ENCODE assay signal across 11 mouse cellular contexts in genomic region chr7:126039247-126039835, GRCm38 (mm10). TPM values are rescaled to one million over a fixed set of nuclear protein-coding genes. Genes with fewer than 3 reads are reported as not detected.
DNase-seq lines count a peak whose midpoint lies in the region; ATAC-seq and TF ChIP-seq lines count a peak whose summit lies in the region.
"Had no signal": no experiment of that assay in that cellular context is flagged by ENCODE, and none has a peak within 500 bp of the region (broad histone marks: within the 10 kb centered on the region; RNA-seq: fewer than 3 reads in every experiment).

No protein-coding gene starts in this region.

- H3K4me1 ChIP-seq in heart, embryonic 14.5 days (ENCODE audit: control insufficient read depth in 2 of 2, insufficient read depth in 2 of 2, low read length in 2 of 2) = peaks cover 33 to 54% of the 10 kb centered on the region in 2 experiments
- H3K4me1 ChIP-seq in embryonic facial prominence, embryonic 11.5 days (ENCODE audit: control insufficient read depth, insufficient read depth, low read length) = no peaks in the 10 kb centered on the region
- peaks cover 13% of the 10 kb centered on the region for H3K4me1 ChIP-seq in hindbrain, postnatal 0 days (ENCODE audit: insufficient read depth, low read length)
- H3K4me1 ChIP-seq in midbrain, embryonic 14.5 days (ENCODE audit: control insufficient read depth, insufficient read depth, low read length) = peaks cover 17% of the 10 kb centered on the region

- peak overlapping the region; percentile 39; the same call in 1 of the 2 replicates for H3K9ac ChIP-seq in heart, embryonic 14.5 days (ENCODE audit: low read length)
- 0 out of 2 replicates have a peak overlapping the region, but pooled peaks have one; percentile 19 for H3K9ac ChIP-seq in embryonic facial prominence, embryonic 11.5 days (replicated peaks; ENCODE audit: low read length)
- no peak overlapping the region for H3K9ac ChIP-seq in hindbrain, postnatal 0 days (replicated peaks; ENCODE audit: low read length)
- peak overlapping the region; percentile 37; the same call in 1 of the 2 replicates for H3K9ac ChIP-seq in midbrain, embryonic 14.5 days (replicated peaks; ENCODE audit: low read length)

- intact Hi-C loops in left cerebral cortex, postnatal 36 days (cut with DNase I) = no loop called here

- H3K36me3 ChIP-seq in heart, embryonic 14.5 days (ENCODE audit: control insufficient read depth, insufficient read depth, low read length) = no peaks in the 10 kb centered on the region
- no peaks in the 10 kb centered on the region for H3K36me3 ChIP-seq in embryonic facial prominence, embryonic 11.5 days (replicated peaks; ENCODE audit: control insufficient read depth, insufficient read depth, low read depth, low read length)
- no peaks in the 10 kb centered on the region for H3K36me3 ChIP-seq in hindbrain, postnatal 0 days (ENCODE audit: insufficient read depth, low read length)
- no peaks in the 10 kb centered on the region for H3K36me3 ChIP-seq in midbrain, embryonic 14.5 days (ENCODE audit: control insufficient read depth, insufficient read depth, low read length)

- no peak overlapping the region for H3K4me3 ChIP-seq in heart, embryonic 14.5 days (ENCODE audit: control insufficient read depth in 1 of 2, insufficient read depth in 1 of 2, low read depth in 1 of 2, low read length in 2 of 2)
- no peak overlapping the region for H3K4me3 ChIP-seq in embryonic facial prominence, embryonic 11.5 days (ENCODE audit: low read depth, low read length)
- no peak overlapping the region for H3K4me3 ChIP-seq in hindbrain, postnatal 0 days (ENCODE audit: low read length)
- no peak overlapping the region for H3K4me3 ChIP-seq in midbrain, embryonic 14.5 days (replicated peaks; ENCODE audit: low read depth, low read length)

- no peak for DNase-seq in heart, adult 8-10 months (ENCODE audit: low spot score)
- DNase-seq in embryonic facial prominence, embryonic 11.5 days (ENCODE audit: low spot score) = no peak
- no peak for DNase-seq in hindbrain, postnatal 0 days (ENCODE audit: low spot score)
- no peak for DNase-seq in midbrain, embryonic 14.5 days
- no peak for DNase-seq in left cerebral cortex, postnatal 36 days (ENCODE audit: low spot score in 2 of 2)
- DNase-seq in urinary bladder, postnatal 10 days (ENCODE audit: low spot score) = no peak
- DNase-seq: adrenal gland, postnatal 36 days; lung, adult 2 months had no signal

- H3K4me2 ChIP-seq in heart, embryonic 14.5 days (ENCODE audit: low read length) = no peak overlapping the region
- H3K4me2 ChIP-seq in embryonic facial prominence, embryonic 11.5 days (ENCODE audit: low read depth, low read length) = no peak overlapping the region
- no peak overlapping the region for H3K4me2 ChIP-seq in hindbrain, postnatal 0 days (ENCODE audit: low read depth, low read length)
- H3K4me2 ChIP-seq in midbrain, embryonic 14.5 days (ENCODE audit: low read length) = peak overlapping the region; percentile 35

- no peak for ATAC-seq in heart, embryonic 14.5 days (ENCODE audit: insufficient number of reproducible peaks, insufficient read depth, low FRiP score, low read depth)
- ATAC-seq in embryonic facial prominence, embryonic 11.5 days (replicated peaks; ENCODE audit: insufficient number of reproducible peaks, low FRiP score, low TSS enrichment, low read depth) = no peak; the same call in 1 of the 2 replicates
- 0 out of 2 replicates have a peak, but pooled peaks have one; percentile 27 for ATAC-seq in hindbrain, postnatal 0 days
- peak; percentile 21; the same call in 1 of the 2 replicates for ATAC-seq in midbrain, embryonic 14.5 days (ENCODE audit: low FRiP score, low TSS enrichment)
- no peak for ATAC-seq in cerebellum, adult (ENCODE audit: insufficient number of reproducible peaks, low FRiP score, low TSS enrichment)

- no peaks in the 10 kb centered on the region for H3K9me3 ChIP-seq in heart, embryonic 14.5 days (ENCODE audit: control insufficient read depth, low read length)
- H3K9me3 ChIP-seq in embryonic facial prominence, embryonic 11.5 days (replicated peaks; ENCODE audit: control insufficient read depth, low read length) = no peaks in the 10 kb centered on the region
- H3K9me3 ChIP-seq in hindbrain, postnatal 0 days (ENCODE audit: low read length) = no peaks in the 10 kb centered on the region
- H3K9me3 ChIP-seq in midbrain, embryonic 14.5 days (ENCODE audit: control insufficient read depth, low read length) = no peaks in the 10 kb centered on the region

- H3K27me3 ChIP-seq in heart, embryonic 14.5 days (ENCODE audit: control insufficient read depth, insufficient read depth, low read length) = no peaks in the 10 kb centered on the region
- H3K27me3 ChIP-seq in embryonic facial prominence, embryonic 11.5 days (ENCODE audit: control insufficient read depth, insufficient read depth, low read length) = no peaks in the 10 kb centered on the region
- no peaks in the 10 kb centered on the region for H3K27me3 ChIP-seq in hindbrain, postnatal 0 days (ENCODE audit: insufficient read depth, low read length)
- H3K27me3 ChIP-seq in midbrain, embryonic 14.5 days (ENCODE audit: control insufficient read depth, insufficient read depth, low read length) = no peaks in the 10 kb centered on the region

- no peak for TF ChIP-seq CTCF in hindbrain, postnatal 0 days (IDR thresholded peaks at IDR 0.05; ENCODE audit: low read depth)

- WGBS in heart, embryonic 14.5 days = 67% methylated on average over 5 of the region's 5 CpGs
- 91% methylated on average over 5 of the region's 5 CpGs for WGBS in embryonic facial prominence, embryonic 11.5 days
- WGBS in hindbrain, postnatal 0 days = 69% methylated on average over 5 of the region's 5 CpGs
- 79% methylated on average over 5 of the region's 5 CpGs for WGBS in midbrain, embryonic 14.5 days

- peak overlapping the region in 1 of 2 experiments; percentile 19; a peak in 1 of 4 replicates for H3K27ac ChIP-seq in heart, embryonic 14.5 days (replicated peaks in 1 of 2; ENCODE audit: control insufficient read depth in 1 of 2, insufficient read depth in 1 of 2, low read depth in 2 of 2, low read length in 2 of 2)
- peak overlapping the region; percentile 32; the same call in 1 of the 2 replicates for H3K27ac ChIP-seq in embryonic facial prominence, embryonic 11.5 days (replicated peaks; ENCODE audit: low read depth, low read length)
- H3K27ac ChIP-seq in hindbrain, postnatal 0 days = peak overlapping the region; percentile 41
- peak overlapping the region; percentile 79 for H3K27ac ChIP-seq in midbrain, embryonic 14.5 days (replicated peaks; ENCODE audit: low read depth, low read length)

RNA-seq across cellular contexts. Expression of gene Gsg1l, which starts 42.9 kb away (rescaled TPM):
- 10.1 and 10.5 TPM in 2 replicates for polyA plus RNA-seq in heart, embryonic 14.5 days (2014; fragmentation: Nextera tagmentation; extraction: Ambion mirVana)
- total RNA-seq in heart, adult 8-10 months (2022) = 10 to 100 TPM; 10.3 to 15.2 (median 13.1) TPM
- 0.70 and 0.75 TPM in 2 replicates for polyA plus RNA-seq in embryonic facial prominence, embryonic 11.5 days (2014; fragmentation: Nextera tagmentation; extraction: Ambion mirVana)
- total RNA-seq in hindbrain, postnatal 0 days (2014; rRNA removed) = 63.4 and 65.0 TPM in 2 replicates
- 20.8 and 22.0 TPM in 2 replicates for polyA plus RNA-seq in hindbrain, postnatal 0 days (2015; fragmentation: Nextera tagmentation; extraction: Ambion mirVana)
- polyA plus RNA-seq in midbrain, embryonic 14.5 days (2014; fragmentation: Nextera tagmentation; extraction: Ambion mirVana) = 9.6 and 10.3 TPM in 2 replicates
- 10 to 100 TPM; 78.1 to 85.0 TPM for total RNA-seq in left cerebral cortex, postnatal 36 days (2021)
- polyA plus RNA-seq: C2C12 had no signal

Comparison
In these comparisons a context has a peak if more than half of its experiments do, and no peak if none do; other contexts are left out.
1. ATAC-seq: peak in hindbrain, postnatal 0 days (single experiment) and midbrain, embryonic 14.5 days (single experiment); none in heart, embryonic 14.5 days (single experiment), embryonic facial prominence, embryonic 11.5 days (single experiment) and cerebellum, adult (single experiment).